In the genomic region with DNA sequence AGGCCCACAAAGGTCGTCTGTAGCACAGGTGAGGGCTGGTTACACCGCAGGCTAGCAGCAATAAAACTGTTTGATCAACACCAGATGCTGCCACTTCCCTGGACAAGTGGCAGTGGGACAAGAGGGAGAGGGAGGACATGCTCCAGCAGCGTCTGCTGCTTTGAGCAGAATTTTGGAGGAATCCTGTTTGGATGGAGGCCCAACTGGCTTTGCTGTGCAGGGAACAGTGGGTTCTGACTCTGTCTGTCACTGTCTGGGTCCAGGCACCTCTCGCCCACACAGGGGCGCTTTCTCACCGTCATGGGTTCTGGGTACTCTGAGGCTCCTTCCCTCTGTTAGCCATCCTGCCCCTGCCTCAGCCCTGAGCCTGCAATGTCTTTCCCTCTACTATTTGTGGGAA, we compare ENCODE assay signal across 9 mouse cellular contexts.
A peak's percentile ranks its signal among the peaks of the same experiment; 100 is the strongest.
DNase-seq lines count a peak whose midpoint lies in the region; ATAC-seq lines count a peak whose summit lies in the region.
"Had no signal": no experiment of that assay in that cellular context is flagged by ENCODE, and none has a peak within 500 bp of the region (broad histone marks: within the 10 kb centered on the region; RNA-seq: fewer than 3 reads in every experiment).

No protein-coding gene starts in this region.

- peak; percentile 41; the same call in 1 of the 2 replicates for ATAC-seq in cerebellum, adult (ENCODE audit: insufficient number of reproducible peaks, low FRiP score, low TSS enrichment)
- no peak for ATAC-seq in midbrain, embryonic 16.5 days

- no peak overlapping the region for H3K4me3 ChIP-seq in midbrain, embryonic 10.5 days
- no peak overlapping the region for H3K4me3 ChIP-seq in midbrain, embryonic 16.5 days (ENCODE audit: low read depth, low read length)
- no peak overlapping the region for H3K4me3 ChIP-seq in heart, embryonic 10.5 days

- H3K9me3 ChIP-seq in midbrain, embryonic 10.5 days (replicated peaks), result no peaks in the 10 kb centered on the region
- no peaks in the 10 kb centered on the region for H3K9me3 ChIP-seq in midbrain, embryonic 16.5 days (replicated peaks; ENCODE audit: control insufficient read depth, low read length, poor library complexity, severe bottlenecking)
- no peaks in the 10 kb centered on the region for H3K9me3 ChIP-seq in heart, embryonic 10.5 days

- H3K27me3 ChIP-seq in midbrain, embryonic 10.5 days (ENCODE audit: low read depth, poor library complexity, severe bottlenecking), result no peaks in the 10 kb centered on the region
- no peaks in the 10 kb centered on the region for H3K27me3 ChIP-seq in midbrain, embryonic 16.5 days (ENCODE audit: control insufficient read depth, insufficient read depth, low read depth, low read length)
- no peaks in the 10 kb centered on the region for H3K27me3 ChIP-seq in heart, embryonic 10.5 days (ENCODE audit: insufficient read depth, poor library complexity, severe bottlenecking)

- no peak overlapping the region for H3K4me2 ChIP-seq in midbrain, embryonic 16.5 days (ENCODE audit: low read length)

- DNase-seq in cerebellum, adult 9-10 months, result no peak
- peak; percentile 30 for DNase-seq in midbrain, embryonic 10.5 days (ENCODE audit: low spot score)
- peak; percentile 16 for DNase-seq in lung, postnatal 14 days
- no peak for DNase-seq in c-Kit-positive CD71-positive TER-119-positive erythroid progenitor cells, embryonic 14.5 days (ENCODE audit: low spot score)
- no peak for DNase-seq in layer of hippocampus, postnatal 10 days (ENCODE audit: low spot score in 2 of 2)
- DNase-seq in heart, embryonic 10.5 days (ENCODE audit: low spot score), result no peak
- DNase-seq: thymus, postnatal 25 days had no signal

- no peaks in the 10 kb centered on the region for H3K4me1 ChIP-seq in midbrain, embryonic 10.5 days
- peaks cover 9% of the 10 kb centered on the region for H3K4me1 ChIP-seq in midbrain, embryonic 16.5 days (ENCODE audit: control insufficient read depth, insufficient read depth, low read length)
- H3K4me1 ChIP-seq in heart, embryonic 10.5 days, result peaks cover 18% of the 10 kb centered on the region

- 56% methylated on average over 6 of the region's 6 CpGs for WGBS in midbrain, embryonic 10.5 days
- WGBS in midbrain, embryonic 16.5 days, result 52% methylated on average over 6 of the region's 6 CpGs
- 53% methylated on average over 6 of the region's 6 CpGs for WGBS in heart, embryonic 10.5 days

- no peak overlapping the region for H3K27ac ChIP-seq in midbrain, embryonic 10.5 days (replicated peaks)
- H3K27ac ChIP-seq in midbrain, embryonic 16.5 days (ENCODE audit: low read length), result no peak overlapping the region
- no peak overlapping the region for H3K27ac ChIP-seq in heart, embryonic 10.5 days

- no peaks in the 10 kb centered on the region for H3K36me3 ChIP-seq in midbrain, embryonic 10.5 days
- H3K36me3 ChIP-seq in midbrain, embryonic 16.5 days (ENCODE audit: control insufficient read depth, insufficient read depth, low read length), result no peaks in the 10 kb centered on the region
- no peaks in the 10 kb centered on the region for H3K36me3 ChIP-seq in heart, embryonic 10.5 days

- no peak overlapping the region for H3K9ac ChIP-seq in midbrain, embryonic 16.5 days (ENCODE audit: low read depth, low read length)

Comparison
In these comparisons a context has a peak if more than half of its experiments do, and no peak if none do; other contexts are left out.
1. DNase-seq: peak in midbrain, embryonic 10.5 days (single experiment) and lung, postnatal 14 days (single experiment); none in cerebellum, adult 9-10 months (single experiment), c-Kit-positive CD71-positive TER-119-positive erythroid progenitor cells, embryonic 14.5 days (single experiment), layer of hippocampus, postnatal 10 days (0 of 2) and heart, embryonic 10.5 days (single experiment).